Mouse (Mus musculus) intestine, embryonic 15.5 days (tissue): Measurements from ENCODE around the gene Cpsf4l. TPM values are rescaled to one million over a fixed set of nuclear protein-coding genes. Genes with fewer than 3 reads are reported as not detected.

Source experiments
- polyA plus RNA-seq: library from polyadenylated mRNA; unstranded; fragments of >200 nt; fragmentation: Nextera tagmentation; extraction: Ambion mirVana; gene quantifications from 2 replicates; pipeline ENCODE4 v1.2.1, GENCODE M21; 2015

Gene Cpsf4l
- polyA plus RNA-seq, 1 experiment from 2014 or later = not detected

Other genes with a start within 250 kb of the Cpsf4l start
- 0.65 and 1.4 TPM in 2 replicates for gene Sstr2, start 90.7 kb downstream of the Cpsf4l start, polyA plus RNA-seq
- gene Cog1, start 60.8 kb downstream of the Cpsf4l start, polyA plus RNA-seq = 26.0 and 26.4 TPM in 2 replicates
- 40.8 and 45.7 TPM in 2 replicates for gene Slc39a11, start 59.9 kb downstream of the Cpsf4l start, polyA plus RNA-seq
- gene Fam104a, start 25.9 kb downstream of the Cpsf4l start, polyA plus RNA-seq = 42.6 and 46.0 TPM in 2 replicates
- 14.6 and 17.8 TPM in 2 replicates for gene D11Wsu47e, start 25.6 kb downstream of the Cpsf4l start, polyA plus RNA-seq
- gene Cdc42ep4, start 41.9 kb upstream of the Cpsf4l start, polyA plus RNA-seq = 54.4 and 57.8 TPM in 2 replicates